Mouse (Mus musculus) gastrocnemius, adult 2 months (tissue): ENCODE measurements around the gene Mgat4b. TPM values are rescaled to one million over a fixed set of nuclear protein-coding genes. Genes with fewer than 3 reads are reported as not detected.

Experiments used
- DNase-seq: peaks from one replicate; pipeline ENCODE4 v3.0.0; 2022
- H3K27ac ChIP-seq: fragments of 200-600 bp; 2 replicates; pipeline ENCODE4 v1.8.1; 2022; ENCODE audit warnings: mild to moderate bottlenecking
- H3K4me3 ChIP-seq: fragments of 200-600 bp; 2 replicates; pipeline ENCODE4 v1.8.1; 2022; ENCODE audit warnings: mild to moderate bottlenecking, moderate library complexity
- CTCF ChIP-seq: fragments of 200-600 bp; IDR thresholded peaks from 2 replicates; pipeline ENCODE4 v1.8.1; 2022; ENCODE audit warnings: antibody characterized with exemption, mild to moderate bottlenecking, moderate library complexity
- intact Hi-C: fragments of 180-260 bp; cut with DNase I; formaldehyde crosslinking; loops from one replicate; pipeline ENCODE4 v1.15.1; 2025
- total RNA-seq, 2 experiments: library from RNA; stranded (reverse); gene quantifications; 2 replicates each; pipeline ENCODE4 v1.2.3; 2021

The Mgat4b gene
- total RNA-seq, 2 experiments from 2014 or later, result 33.9 to 40.7 TPM

DNA sequence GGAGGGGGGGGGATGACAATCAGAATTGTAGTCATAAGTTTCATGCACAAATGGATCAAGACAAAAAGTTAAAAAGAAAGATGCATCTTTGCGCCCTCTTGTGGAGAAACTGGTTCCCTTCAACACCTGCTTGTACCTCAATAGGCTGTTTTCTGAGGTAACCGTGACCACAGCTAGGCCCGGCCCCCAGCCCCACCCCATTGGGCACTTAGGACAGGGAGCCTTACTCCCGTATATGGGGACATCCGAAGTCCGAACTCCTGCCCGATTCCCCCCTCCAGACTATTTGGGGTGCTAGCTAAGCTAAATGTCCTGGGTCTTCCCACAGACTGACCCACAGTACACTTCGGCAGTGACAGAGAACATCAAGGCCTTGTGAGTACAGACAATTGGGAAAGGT, 20.7 kb downstream of the Mgat4b start:
- Histone ChIP-seq H3K4me3 (no peak overlapping the region), H3K27ac (no peak overlapping the region)
- DNase-seq, result no peak
- peak; percentile 72 for TF ChIP-seq CTCF
- intact Hi-C loops, result loop anchor here (1.0 kb wide), 1 partner anchor 70 kb away; no protein-coding TSS in a partner anchor

GRCm38 (mm10) chr11:50233022-50233421, 22.3 kb downstream of the Mgat4b start:
- no peak for DNase-seq
- Histone ChIP-seq H3K4me3 (no peak overlapping the region), H3K27ac (no peak overlapping the region)
- no peak for TF ChIP-seq CTCF
- intact Hi-C loops, result no loop called here

DNA sequence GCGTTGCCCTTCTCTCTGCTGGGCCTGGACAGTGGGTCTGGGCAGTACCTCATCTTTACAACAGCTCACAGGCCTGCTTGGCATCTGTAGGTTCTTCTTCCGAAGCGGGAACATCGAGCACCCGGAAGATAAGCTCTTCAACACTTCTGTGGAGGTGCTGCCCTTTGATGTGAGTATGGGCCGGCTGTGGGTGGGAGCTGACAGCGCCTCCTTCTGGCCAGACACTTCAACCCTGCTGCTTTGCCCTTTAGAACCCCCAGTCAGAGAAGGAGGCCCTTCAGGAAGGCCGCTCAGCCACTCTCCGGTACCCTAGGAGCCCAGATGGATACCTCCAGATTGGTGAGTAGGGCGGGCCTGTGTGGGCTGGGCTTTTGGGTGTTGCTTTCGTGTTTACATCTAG, 23.3 kb downstream of the Mgat4b start:
- no peak overlapping the region for H3K4me3 ChIP-seq
- DNase-seq, result no peak
- no peak overlapping the region for H3K27ac ChIP-seq
- TF ChIP-seq CTCF, result peak; percentile 49
- intact Hi-C loops, result no loop called here

DNA sequence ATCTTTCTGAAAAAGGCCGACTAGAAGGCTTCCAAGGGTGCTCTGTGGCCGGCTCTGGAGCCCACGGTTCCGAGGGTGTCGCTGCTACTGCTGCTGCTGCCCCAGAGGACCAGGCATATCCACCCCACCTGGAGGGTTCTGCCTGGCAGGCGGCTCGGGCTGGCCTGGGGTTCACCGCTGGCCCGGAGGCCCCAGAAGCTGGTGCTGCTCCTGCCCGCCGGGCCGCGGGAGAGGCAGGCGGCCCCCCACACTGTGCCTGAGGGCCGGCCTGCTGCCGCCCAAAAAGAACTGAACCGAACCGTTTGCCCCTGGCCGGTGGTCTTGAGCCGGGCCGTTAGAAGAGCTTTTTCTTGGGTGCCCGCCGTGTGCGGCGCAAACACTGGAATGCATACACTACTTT, 23.9 kb downstream of the Mgat4b start:
- no peak for TF ChIP-seq CTCF
- intact Hi-C loops, result no loop called here
- no peak overlapping the region for H3K27ac ChIP-seq
- no peak for DNase-seq
- no peak overlapping the region for H3K4me3 ChIP-seq

GRCm38 (mm10) chr11:50236540-50236936, 25.8 kb downstream of the Mgat4b start:
- Histone ChIP-seq H3K27ac (peak overlapping the region; percentile 71), H3K4me3 (peak overlapping the region; percentile 92)
- intact Hi-C loops, result loop anchor here (1.0 kb wide), 1 partner anchor 128 kb away; no protein-coding TSS in a partner anchor
- peak; percentile 95 for DNase-seq
- TF ChIP-seq CTCF, result peak; percentile 75

GRCm38 (mm10) chr11:50236937-50237835, 26.5 kb downstream of the Mgat4b start:
- TF ChIP-seq CTCF, result no peak
- Histone ChIP-seq H3K4me3 (peak overlapping the region; percentile 92), H3K27ac (peak overlapping the region; percentile 71)
- intact Hi-C loops, result loop anchor here (1.0 kb wide), 1 partner anchor 127 kb away; no protein-coding TSS in a partner anchor
- DNase-seq, result peak; percentile 53

GRCm38 (mm10) chr11:50238324-50238723, 27.6 kb downstream of the Mgat4b start, which contains the start of gene Ltc4s:
Gene Ltc4s (minus strand): TSS chr11:50238616.
- Histone ChIP-seq H3K4me3 (peak within 1 kb of the TSS; percentile 92), H3K27ac (peak within 1 kb of the TSS; percentile 71)
- intact Hi-C loops, result loop anchor here (2.0 kb wide), 1 partner anchor 52 kb away; no protein-coding TSS in a partner anchor
- peak; percentile 50 for DNase-seq
- TF ChIP-seq CTCF, result no peak

GRCm38 (mm10) chr11:50238821-50239791, 28.4 kb downstream of the Mgat4b start:
- intact Hi-C loops, result loop anchor here (2.0 kb wide), 1 partner anchor 52 kb away; no protein-coding TSS in a partner anchor
- H3K4me3 ChIP-seq, result peak overlapping the region; percentile 92; the same call in 1 of the 2 replicates
- DNase-seq, result no peak
- no peak for TF ChIP-seq CTCF
- peak overlapping the region; percentile 71 for H3K27ac ChIP-seq

DNA sequence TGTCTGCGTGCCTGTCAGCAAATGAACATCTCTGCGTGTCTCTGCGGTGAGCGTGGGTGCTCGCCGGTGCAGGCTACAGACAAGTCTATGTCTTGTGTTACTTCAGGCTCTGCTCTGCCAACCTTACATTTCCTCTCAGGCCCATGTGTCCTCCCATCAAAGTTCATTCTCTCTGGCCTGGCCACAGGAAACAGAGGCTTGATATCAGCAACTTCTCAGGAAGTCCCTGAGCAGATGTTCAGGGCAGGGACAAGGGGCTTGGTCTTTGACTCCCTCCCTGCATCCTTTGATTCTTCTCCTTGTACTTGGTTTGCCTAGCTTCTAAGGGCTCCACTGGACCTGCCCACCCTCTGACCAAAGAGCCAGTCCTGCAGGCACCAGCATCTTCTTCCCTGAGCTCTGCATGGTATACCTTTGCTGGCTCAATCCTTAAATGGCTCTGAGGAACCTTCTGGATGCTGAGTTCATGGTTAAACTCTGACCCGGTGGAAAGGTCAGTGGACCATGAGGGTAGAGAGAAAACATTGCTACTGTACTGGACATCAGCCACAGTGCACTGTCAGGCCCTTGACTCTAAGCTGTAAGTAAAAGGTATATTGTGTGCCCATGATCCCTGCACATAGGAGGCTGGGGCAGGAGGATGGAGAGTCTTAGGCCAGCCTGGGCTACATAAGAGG, 29.7 kb downstream of the Mgat4b start:
- no peak for DNase-seq
- Histone ChIP-seq H3K27ac (no peak overlapping the region), H3K4me3 (no peak overlapping the region)
- TF ChIP-seq CTCF, result no peak
- intact Hi-C loops, result no loop called here

- TF ChIP-seq CTCF, result no peak
- Histone ChIP-seq H3K27ac (no peak overlapping the region), H3K4me3 (no peak overlapping the region)
- no peak for DNase-seq
- intact Hi-C loops, result no loop called here
These were observed 33.2 kb downstream of the Mgat4b start for GRCm38 (mm10) chr11:50243926-50244325.

DNA sequence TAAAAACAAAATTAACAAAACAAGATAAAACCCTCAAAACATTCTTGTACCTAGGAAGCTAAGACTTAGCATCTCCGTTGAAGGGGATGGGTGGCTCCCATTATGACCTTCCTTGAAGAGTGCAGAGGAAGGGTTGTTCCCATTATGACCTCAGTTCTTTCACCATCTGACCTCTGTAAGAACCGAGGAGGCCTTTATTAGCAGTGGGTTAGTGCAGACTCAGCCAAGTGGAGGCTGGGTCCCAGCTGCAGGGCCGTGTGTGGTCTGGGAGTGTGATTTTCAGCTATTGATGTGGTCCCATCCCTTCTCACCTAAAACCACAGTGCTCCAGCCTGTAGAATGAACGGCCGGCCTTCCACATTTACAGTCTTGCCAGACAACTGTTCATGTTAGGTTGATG, 34.6 kb downstream of the Mgat4b start:
- Histone ChIP-seq H3K27ac (peak overlapping the region; percentile 20; the same call in 1 of the 2 replicates), H3K4me3 (no peak overlapping the region)
- no peak for DNase-seq
- intact Hi-C loops, result no loop called here
- TF ChIP-seq CTCF, result no peak

DNA sequence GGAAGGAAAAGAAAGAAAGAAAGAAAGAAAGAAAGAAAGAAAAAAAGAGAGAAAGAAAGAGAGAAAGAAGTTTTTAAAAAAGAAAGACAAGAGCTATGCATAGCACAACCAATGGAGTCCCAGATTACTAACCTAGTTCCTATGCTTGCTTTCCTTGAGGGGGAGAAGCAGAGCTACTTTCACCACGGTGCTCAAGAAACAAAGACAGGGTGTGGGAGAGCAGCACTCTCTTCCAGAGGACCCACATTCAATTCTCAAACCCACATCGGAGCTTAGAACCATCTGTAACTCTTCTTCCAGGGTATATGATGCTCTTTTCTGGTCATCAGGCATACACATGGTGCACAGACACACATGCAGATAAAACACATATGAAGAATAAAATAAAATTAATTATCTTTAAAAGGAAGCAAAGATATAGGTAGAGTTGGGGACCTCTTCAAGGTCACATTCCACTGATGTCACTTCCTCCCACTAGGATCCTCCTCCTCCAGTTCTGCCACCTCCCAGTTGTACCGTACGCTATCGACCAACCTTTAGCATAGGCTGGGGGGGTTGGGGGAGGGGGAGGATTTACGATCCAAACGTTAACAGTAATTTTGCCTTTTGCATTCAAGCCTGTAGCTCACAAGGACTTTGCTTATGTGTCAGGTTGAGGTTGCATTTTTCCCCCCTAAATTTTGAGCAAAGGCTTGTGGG, 37.9 kb downstream of the Mgat4b start:
- Histone ChIP-seq H3K27ac (no peak overlapping the region), H3K4me3 (no peak overlapping the region)
- no peak for TF ChIP-seq CTCF
- intact Hi-C loops, result no loop called here
- DNase-seq, result no peak
